8 mouse cellular contexts compared by ENCODE assay signal in genomic region chr2:152142046-152142445, GRCm38 (mm10). TPM values are rescaled to one million over a fixed set of nuclear protein-coding genes. Genes with fewer than 3 reads are reported as not detected.
A peak's percentile ranks its signal among the peaks of the same experiment; 100 is the strongest.
DNase-seq lines count a peak whose midpoint lies in the region; ATAC-seq and TF ChIP-seq lines count a peak whose summit lies in the region.

No protein-coding gene starts in this region.

- no peaks in the 10 kb centered on the region for H3K9me3 ChIP-seq in lung, embryonic 14.5 days (ENCODE audit: low read depth, low read length)
- H3K9me3 ChIP-seq in stomach, embryonic 14.5 days (ENCODE audit: control insufficient read depth, low read depth, low read length), result no peaks in the 10 kb centered on the region

- no peak for TF ChIP-seq CTCF in bone marrow macrophage, adult 2 months (IDR thresholded peaks at IDR 0.05; ENCODE audit: low read depth, low read length)
- TF ChIP-seq CTCF in lung, embryonic 14.5 days (IDR thresholded peaks at IDR 0.05; ENCODE audit: low read depth), result no peak

- no peak overlapping the region for H3K27ac ChIP-seq in bone marrow macrophage, adult 2 months (ENCODE audit: insufficient read depth, low read depth, low read length)
- peak overlapping the region; percentile 10; the same call in 1 of the 2 replicates for H3K27ac ChIP-seq in lung, embryonic 14.5 days (ENCODE audit: low read depth)
- peak overlapping the region; percentile 2; the same call in 1 of the 2 replicates for H3K27ac ChIP-seq in stomach, embryonic 14.5 days (ENCODE audit: low read length)

- H3K27me3 ChIP-seq in lung, embryonic 14.5 days (ENCODE audit: insufficient read depth, low read length), result peaks cover 35% of the 10 kb centered on the region
- no peaks in the 10 kb centered on the region; the same call in 1 of the 2 replicates for H3K27me3 ChIP-seq in stomach, embryonic 14.5 days (ENCODE audit: control insufficient read depth, insufficient read depth, low read length)

- peak overlapping the region; percentile 15; the same call in 1 of the 2 replicates for H3K9ac ChIP-seq in lung, embryonic 14.5 days
- H3K9ac ChIP-seq in stomach, embryonic 14.5 days (replicated peaks; ENCODE audit: low read depth, low read length), result no peak overlapping the region; the same call in 1 of the 2 replicates

- no peaks in the 10 kb centered on the region for H3K4me1 ChIP-seq in bone marrow macrophage, adult 2 months (ENCODE audit: control insufficient read depth, insufficient read depth, low read length)
- peaks cover 4% of the 10 kb centered on the region for H3K4me1 ChIP-seq in lung, embryonic 14.5 days (ENCODE audit: insufficient read depth)
- peaks cover 20% of the 10 kb centered on the region for H3K4me1 ChIP-seq in stomach, embryonic 14.5 days (ENCODE audit: control insufficient read depth, insufficient read depth, low read length)

- H3K4me2 ChIP-seq in lung, embryonic 14.5 days, result peak overlapping the region; percentile 83
- peak overlapping the region; percentile 88 for H3K4me2 ChIP-seq in stomach, embryonic 14.5 days (replicated peaks; ENCODE audit: low read depth, low read length)

- peak; percentile 16 for DNase-seq in 3T3-L1 (ENCODE audit: low read depth, low spot score)
- DNase-seq in heart, adult 8-10 months (ENCODE audit: low spot score), result peak; percentile 57
- DNase-seq in kidney, adult 18-20 months, result peak; percentile 54
- peak; percentile 80 for DNase-seq in lung, embryonic 14.5 days
- DNase-seq in cerebellum, adult 18-20 months, result no peak
- no peak for DNase-seq in right cerebral cortex, adult 2 months (ENCODE audit: low spot score in 2 of 2)

- under 1% methylated on average over 13 of the region's 13 CpGs for WGBS in lung, embryonic 14.5 days
- WGBS in stomach, embryonic 14.5 days, result under 1% methylated on average over 13 of the region's 13 CpGs

- peak; percentile 80 for ATAC-seq in lung, embryonic 14.5 days (ENCODE audit: insufficient read depth)
- ATAC-seq in stomach, embryonic 14.5 days (ENCODE audit: insufficient number of reproducible peaks, insufficient read depth, low FRiP score, low read depth), result peak; percentile 82; the same call in 1 of the 2 replicates

- TF ChIP-seq POLR2A in bone marrow macrophage, adult 2 months (IDR thresholded peaks at IDR 0.05; ENCODE audit: borderline replicate concordance, low read depth, low read length), result no peak

- H3K36me3 ChIP-seq in lung, embryonic 14.5 days (ENCODE audit: insufficient read depth), result no peaks in the 10 kb centered on the region
- H3K36me3 ChIP-seq in stomach, embryonic 14.5 days (ENCODE audit: control insufficient read depth, insufficient read depth, low read length), result no peaks in the 10 kb centered on the region

- H3K4me3 ChIP-seq in bone marrow macrophage, adult 2 months (ENCODE audit: insufficient read depth, low read length), result peak overlapping the region; percentile 4; the same call in 1 of the 2 replicates
- peak overlapping the region; percentile 51 for H3K4me3 ChIP-seq in lung, embryonic 14.5 days (ENCODE audit: low read depth, low read length)
- peak overlapping the region; percentile 32 for H3K4me3 ChIP-seq in stomach, embryonic 14.5 days (ENCODE audit: low read depth, low read length)

RNA-seq across cellular contexts. Expression of gene Tcf15, which starts 1.3 kb away (rescaled TPM):
- not detected in 2 replicates for polyA plus RNA-seq in bone marrow macrophage, adult 2 months (2012; ENCODE audit: insufficient read depth, insufficient read length, missing spikeins)
- total RNA-seq in heart, adult 8-10 months (2022), result 10 to 100 TPM; 21.1 to 47.5 (median 28.5) TPM
- polyA plus RNA-seq in lung, embryonic 14.5 days (2014; fragmentation: Nextera tagmentation; extraction: Ambion mirVana), result 9.9 and 11.0 TPM in 2 replicates
- 12.9 and 14.1 TPM in 2 replicates for polyA plus RNA-seq in stomach, embryonic 14.5 days (2014; fragmentation: Nextera tagmentation; extraction: Ambion mirVana)

RNA-seq across cellular contexts. Expression of gene Srxn1, which starts 36.7 kb away (rescaled TPM):
- 50.2 and 54.5 TPM in 2 replicates for polyA plus RNA-seq in bone marrow macrophage, adult 2 months (2012; ENCODE audit: insufficient read depth, insufficient read length, missing spikeins)
- 10 to 100 TPM; 19.5 to 33.1 (median 28.9) TPM for total RNA-seq in heart, adult 8-10 months (2022)
- polyA plus RNA-seq in lung, embryonic 14.5 days (2014; fragmentation: Nextera tagmentation; extraction: Ambion mirVana), result 5.6 and 6.6 TPM in 2 replicates
- 7.6 and 11.4 TPM in 2 replicates for polyA plus RNA-seq in stomach, embryonic 14.5 days (2014; fragmentation: Nextera tagmentation; extraction: Ambion mirVana)

Comparison
In these comparisons a context has a peak if more than half of its experiments do, and no peak if none do; other contexts are left out.
1. DNase-seq: peak in 3T3-L1 (single experiment), heart, adult 8-10 months (single experiment), kidney, adult 18-20 months (single experiment) and lung, embryonic 14.5 days (single experiment); none in cerebellum, adult 18-20 months (0 of 2) and right cerebral cortex, adult 2 months (0 of 2).
2. RNA of gene Tcf15, which starts 1.3 kb away (polyA plus RNA-seq): 12.9 to 14.1 TPM in stomach, embryonic 14.5 days and 9.9 to 11.0 TPM in lung, embryonic 14.5 days; not detected in bone marrow macrophage, adult 2 months; every median in the first group is over 10 times any median in the second.
3. Peak in every context shown above with its lines, with median percentiles within 50 percentile points of each other: H3K4me3 ChIP-seq.